Mouse (Mus musculus) neural tube, embryonic 13.5 days (tissue): ENCODE results near the gene Ptchd3. TPM values are rescaled to one million over a fixed set of nuclear protein-coding genes. Genes with fewer than 3 reads are reported as not detected.

ENCODE experiments used
- ATAC-seq: fragments of 200-750 bp; cut with Nextera tagmentation; 2 replicates; pipeline ENCODE4 v1.8.0; 2017; ENCODE audit warnings: low read depth, mild to moderate bottlenecking, moderate TSS enrichment, moderate library complexity
- H3K27ac ChIP-seq: fragments of 300-500 bp; sonication (generic); replicated peaks from 2 replicates; pipeline ENCODE4 v1.5.1; 2015; ENCODE audit warnings: moderate library complexity, mild to moderate bottlenecking, inconsistent platforms
- H3K27me3 ChIP-seq: fragments of 300-500 bp; sonication (generic); 2 replicates; pipeline ENCODE4 v1.6.1; 2015; ENCODE audit warnings: mild to moderate bottlenecking, inconsistent platforms
- H3K36me3 ChIP-seq: fragments of 300-500 bp; sonication (generic); 2 replicates; pipeline ENCODE4 v1.6.1; 2015; ENCODE audit warnings: mild to moderate bottlenecking, inconsistent platforms
- H3K4me1 ChIP-seq: fragments of 300-500 bp; sonication (generic); replicated peaks from 2 replicates; pipeline ENCODE4 v1.6.1; 2015; ENCODE audit warnings: inconsistent platforms
- H3K4me2 ChIP-seq: fragments of 300-500 bp; sonication (generic); 2 replicates; pipeline ENCODE4 v1.6.1; 2015; ENCODE audit warnings: inconsistent platforms, mild to moderate bottlenecking, moderate library complexity
- H3K4me3 ChIP-seq: fragments of 300-500 bp; sonication (generic); 2 replicates; pipeline ENCODE4 v1.5.1; 2015; ENCODE audit warnings: mild to moderate bottlenecking, inconsistent platforms
- H3K9ac ChIP-seq: fragments of 300-500 bp; sonication (generic); 2 replicates; pipeline ENCODE4 v1.6.1; 2015; ENCODE audit warnings: moderate library complexity, mild to moderate bottlenecking, inconsistent platforms
- H3K9me3 ChIP-seq: fragments of 300-500 bp; sonication (generic); 2 replicates; pipeline ENCODE4 v1.6.1; 2016; ENCODE audit warnings: inconsistent platforms
- WGBS: fragments of 180-500 bp; shearing (Covaris S2); methylation state at CpG from one replicate; pipeline ENCODE4 v1.1.7; 2015; 5-methylcytosine and 5-hydroxymethylcytosine counted together
- polyA plus RNA-seq: library from polyadenylated mRNA; unstranded; fragments of >200 nt; fragmentation: Nextera tagmentation; extraction: Ambion mirVana; gene quantifications from 2 replicates; pipeline ENCODE4 v1.2.1, GENCODE M21; 2015

Gene Ptchd3
- polyA plus RNA-seq, 1 experiment from 2014 or later: not detected

DNA sequence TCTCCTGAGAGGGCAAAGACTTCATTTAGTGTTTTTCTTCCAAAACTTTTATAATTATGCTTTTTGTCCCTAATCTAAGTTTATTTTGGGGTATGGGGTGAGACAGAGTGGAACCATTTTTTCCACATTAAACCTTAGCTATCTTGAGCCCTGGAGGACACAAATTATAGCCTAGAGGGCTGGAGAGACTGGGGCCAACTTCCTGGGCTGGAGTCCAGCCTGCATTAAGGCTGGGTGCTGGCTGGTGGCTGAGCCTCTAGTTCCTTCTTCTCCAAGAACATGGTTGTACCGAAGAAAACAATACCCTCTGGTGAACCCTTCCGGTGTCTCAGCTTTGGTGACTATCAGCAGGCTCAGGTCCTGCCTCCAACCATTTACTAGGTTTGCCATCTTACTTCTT lies 27.3 kb upstream of the Ptchd3 start:
- no peak overlapping the region for H3K27ac ChIP-seq
- no peaks in the 10 kb centered on the region for H3K36me3 ChIP-seq
- ATAC-seq: no peak
- 0 out of 2 replicates have a peak, but pooled peaks cover 2% of the 10 kb centered on the region for H3K4me1 ChIP-seq
- no peaks in the 10 kb centered on the region for H3K27me3 ChIP-seq
- 93% methylated on average over 2 of the region's 2 CpGs for WGBS
- H3K4me2 ChIP-seq: no peak overlapping the region
- no peak overlapping the region for H3K9ac ChIP-seq
- no peaks in the 10 kb centered on the region for H3K9me3 ChIP-seq
- H3K4me3 ChIP-seq: no peak overlapping the region

DNA sequence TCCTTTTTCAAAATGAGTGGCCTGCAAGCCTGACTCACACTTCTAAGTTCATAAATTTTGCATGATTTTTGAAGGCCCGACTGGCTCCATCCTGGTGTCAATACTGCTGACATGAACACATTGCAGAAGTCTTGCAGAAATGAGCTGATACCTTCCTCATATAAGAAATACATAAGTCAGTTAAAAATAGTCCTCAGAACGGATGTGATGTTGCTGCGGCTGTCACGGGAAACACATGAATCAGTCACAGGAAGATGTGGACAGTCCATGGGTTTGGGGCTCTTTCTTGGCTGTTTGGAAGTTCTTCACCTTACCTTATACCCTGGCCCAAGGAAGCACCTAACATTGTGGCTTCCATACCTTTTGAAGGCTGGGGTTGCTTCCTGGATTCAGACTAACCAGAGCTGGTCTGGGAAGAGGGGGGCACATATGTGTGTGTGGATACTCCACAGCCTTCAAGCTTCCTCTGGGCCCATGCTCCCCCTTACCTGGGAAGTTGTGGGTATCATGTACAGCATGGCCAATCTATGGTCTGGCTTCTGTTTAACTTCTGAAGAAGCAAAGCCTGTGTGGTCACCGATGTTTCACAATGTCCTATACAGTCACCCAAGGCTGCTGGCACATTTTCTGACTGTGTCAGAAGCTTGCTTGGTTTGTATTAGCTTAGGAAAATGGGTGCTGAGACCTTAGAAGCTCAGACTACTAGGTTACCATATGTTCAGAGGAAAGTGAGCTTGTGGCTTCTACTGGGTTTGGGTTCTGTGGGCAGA lies 25.6 kb upstream of the Ptchd3 start:
- H3K4me3 ChIP-seq: no peak overlapping the region
- no peak overlapping the region for H3K27ac ChIP-seq
- H3K36me3 ChIP-seq: no peaks in the 10 kb centered on the region
- ATAC-seq: no peak
- H3K4me2 ChIP-seq: no peak overlapping the region
- H3K9me3 ChIP-seq: no peaks in the 10 kb centered on the region
- no peaks in the 10 kb centered on the region for H3K27me3 ChIP-seq
- H3K4me1 ChIP-seq: peaks cover 6% of the 10 kb centered on the region; the same call in 1 of the 2 replicates
- no peak overlapping the region for H3K9ac ChIP-seq
- 92% methylated on average over 5 of the region's 5 CpGs for WGBS

DNA sequence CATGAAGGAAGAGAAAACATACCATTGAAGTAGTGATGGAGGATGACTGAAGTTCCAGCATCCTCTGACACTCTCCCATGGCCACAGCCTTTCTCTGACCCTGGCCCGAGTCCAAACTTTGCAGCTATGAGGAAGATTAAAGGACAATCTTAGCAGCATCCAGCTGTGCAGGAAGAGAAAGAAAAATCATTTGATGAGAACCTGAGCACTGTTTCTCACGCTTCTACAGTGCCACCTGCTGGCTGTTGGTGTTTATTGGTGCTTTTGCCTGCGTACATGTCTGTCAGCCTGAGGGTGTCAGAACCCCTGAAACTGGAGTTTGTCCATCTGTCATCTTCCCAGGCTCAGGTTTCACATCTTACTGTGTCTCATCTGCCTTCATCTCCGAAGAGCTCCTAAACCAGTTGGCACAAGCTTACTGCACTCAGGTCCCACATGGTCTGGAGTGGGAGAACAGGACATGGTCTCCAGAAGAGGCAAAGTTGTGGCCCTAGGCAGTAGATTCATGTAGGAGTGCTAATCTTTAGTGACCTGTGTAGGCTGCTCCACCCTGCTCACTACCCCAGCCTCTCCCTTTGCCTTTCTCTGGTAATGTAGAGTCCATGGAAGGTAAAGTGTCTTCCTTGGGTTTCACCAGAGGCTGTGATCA lies 21.7 kb upstream of the Ptchd3 start:
- 9% methylated on average over 4 of the region's 4 CpGs for whole genome bisulfite sequencing
- no peak overlapping the region for H3K9ac ChIP-seq

DNA sequence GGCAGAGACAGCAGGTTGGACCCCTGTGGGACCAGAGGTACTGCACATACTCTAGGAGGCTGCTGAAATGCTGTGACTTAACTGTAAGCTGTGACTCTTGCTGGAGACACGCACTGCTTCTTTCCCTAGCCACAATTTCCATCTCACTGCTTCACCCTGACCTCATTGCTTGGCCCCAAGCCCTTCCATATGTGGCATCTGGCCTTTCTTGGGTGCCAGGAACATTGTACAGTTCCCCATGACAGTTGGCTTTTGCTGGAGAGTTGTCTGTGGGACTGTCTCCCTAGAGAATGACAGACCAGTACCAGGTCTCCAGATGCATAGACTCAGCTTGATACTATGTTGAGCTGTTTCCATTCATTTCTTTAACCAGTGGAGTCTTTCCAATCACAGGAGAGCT lies 21.2 kb upstream of the Ptchd3 start:
- no peak overlapping the region for H3K4me3 ChIP-seq
- no peak overlapping the region for H3K4me2 ChIP-seq
- no peak overlapping the region for H3K9ac ChIP-seq
- peaks cover 6% of the 10 kb centered on the region; the same call in 1 of the 2 replicates for H3K4me1 ChIP-seq
- no peaks in the 10 kb centered on the region for H3K27me3 ChIP-seq
- no peaks in the 10 kb centered on the region for H3K9me3 ChIP-seq
- no peak for ATAC-seq
- 45% methylated on average over 1 of the region's 1 CpGs for WGBS
- no peaks in the 10 kb centered on the region for H3K36me3 ChIP-seq
- H3K27ac ChIP-seq: no peak overlapping the region

More for the DNA sequence above, 21.7 kb upstream of the Ptchd3 start:
- Histone ChIP-seq H3K9me3 (no peaks in the 10 kb centered on the region), H3K4me1 (peaks cover 6% of the 10 kb centered on the region; the same call in 1 of the 2 replicates), H3K4me2 (no peak overlapping the region), H3K36me3 (no peaks in the 10 kb centered on the region), H3K4me3 (no peak overlapping the region), H3K27me3 (no peaks in the 10 kb centered on the region), H3K27ac (no peak overlapping the region)
- peak; percentile 53; the same call in 1 of the 2 replicates for ATAC-seq

DNA sequence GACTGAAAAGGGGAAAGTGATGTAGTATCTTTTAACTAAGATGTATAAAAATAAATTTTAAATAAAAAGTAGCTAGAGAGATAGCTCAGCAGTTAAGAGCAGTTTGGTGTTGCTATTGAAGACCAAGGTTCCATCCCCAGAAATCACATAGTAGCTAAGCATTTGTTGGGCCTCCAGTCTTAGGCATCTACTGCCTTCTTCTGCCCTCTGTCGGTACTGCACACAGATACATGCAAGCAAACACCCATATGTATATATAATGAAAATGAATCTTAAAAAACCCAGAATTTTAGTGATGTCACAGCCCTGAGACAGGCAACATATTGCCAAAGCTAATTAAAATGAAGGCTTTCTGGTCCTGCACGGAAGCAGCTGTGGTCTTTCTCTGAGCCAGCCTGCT lies 15.9 kb downstream of the Ptchd3 start:
- no peak for ATAC-seq
- Histone ChIP-seq H3K27ac (no peak overlapping the region), H3K4me1 (peaks cover 5% of the 10 kb centered on the region; the same call in 1 of the 2 replicates), H3K9me3 (no peaks in the 10 kb centered on the region), H3K4me2 (no peak overlapping the region), H3K36me3 (no peaks in the 10 kb centered on the region), H3K4me3 (no peak overlapping the region), H3K9ac (no peak overlapping the region), H3K27me3 (no peaks in the 10 kb centered on the region)
- 47% methylated on average over 2 of the region's 2 CpGs for WGBS

DNA sequence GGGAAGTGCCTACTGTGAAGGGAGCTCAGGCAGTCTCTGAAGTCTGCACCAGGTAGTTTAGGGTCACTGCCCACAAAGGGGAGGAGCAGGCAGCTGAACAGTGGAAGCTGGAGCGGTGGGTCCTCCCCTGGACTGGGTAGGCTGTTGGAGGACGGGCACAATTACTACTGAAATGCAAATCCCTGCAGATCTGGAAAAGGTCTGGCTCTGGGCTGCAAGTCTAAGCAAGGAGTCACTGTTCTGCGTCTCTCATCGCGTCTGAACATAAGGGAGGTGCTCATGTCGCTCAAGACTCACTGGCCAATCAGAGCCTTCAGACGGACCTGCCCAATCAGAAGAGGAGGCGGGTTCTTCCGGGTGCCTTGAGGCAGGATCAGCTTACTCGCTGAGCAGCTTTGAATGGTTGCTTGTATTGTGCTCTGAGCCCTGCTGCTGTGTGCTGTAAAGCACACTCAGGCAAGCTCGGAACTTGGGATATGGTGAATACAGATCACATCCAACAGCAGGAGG lies 17.8 kb downstream of the Ptchd3 start:
- Histone ChIP-seq H3K9ac (peak overlapping the region; percentile 74), H3K4me1 (peaks cover 5% of the 10 kb centered on the region; the same call in 1 of the 2 replicates), H3K36me3 (no peaks in the 10 kb centered on the region), H3K27me3 (no peaks in the 10 kb centered on the region), H3K4me3 (peak overlapping the region; percentile 53), H3K4me2 (peak overlapping the region; percentile 69), H3K27ac (peak overlapping the region; percentile 86), H3K9me3 (peaks cover 9% of the 10 kb centered on the region; the same call in 1 of the 2 replicates)
- WGBS: under 1% methylated on average over 11 of the region's 11 CpGs
- peak; percentile 100 for ATAC-seq

Other genes starting within 250 kb of the Ptchd3 start
- 6.2 and 7.0 TPM in 2 replicates for gene B3gntl1, start 157.1 kb upstream of the Ptchd3 start, polyA plus RNA-seq
- 15.0 and 21.2 TPM in 2 replicates for gene Metrnl, start 128.7 kb upstream of the Ptchd3 start, polyA plus RNA-seq